Mouse (Mus musculus): Measurements from ENCODE around the gene Gm2001.
A peak's percentile ranks its signal among the peaks of the same experiment; 100 is the strongest.
"Not testable (repeated sequence)": the region's sequence is repeated elsewhere in the genome, so short reads cannot be mapped to it uniquely, and the experiment has no call there.

Gm2001 gene

GRCm38 (mm10) chr12:87842239-87842638 is at the start of gene Gm2001:
TSS of gene Gm2001 (minus strand) at chr12:87842339.
- not testable (repeated sequence) for DNase-seq

- not testable (repeated sequence) for DNase-seq
These were observed 31.6 kb upstream of the Gm2001 start, which contains the start of gene Gm2016 for GRCm38 (mm10) chr12:87873772-87874171. TSS of gene Gm2016 (plus strand) at chr12:87874072.

- not testable (repeated sequence) for DNase-seq
These were observed 21.9 kb upstream of the Gm2001 start for GRCm38 (mm10) chr12:87864048-87864447.

GRCm38 (mm10) chr12:87863638-87864037 is 21.5 kb upstream of the Gm2001 start:
- peak in 1 of 2 experiments; percentile 30 for DNase-seq

GRCm38 (mm10) chr12:87861740-87862692 is 19.9 kb upstream of the Gm2001 start:
- peak; percentile 8 to 44 for DNase-seq

GRCm38 (mm10) chr12:87856067-87856466 is 13.9 kb upstream of the Gm2001 start:
- not testable (repeated sequence) for DNase-seq

GRCm38 (mm10) chr12:87850657-87851056 is 8.5 kb upstream of the Gm2001 start:
- DNase-seq, result not testable (repeated sequence)

- not testable (repeated sequence) for DNase-seq
These were observed 25.9 kb downstream of the Gm2001 start, which contains the start of gene BB287469 for GRCm38 (mm10) chr12:87816277-87816676. TSS of gene BB287469 (plus strand) at chr12:87816577.

GRCm38 (mm10) chr12:87797971-87798370 is 44.2 kb downstream of the Gm2001 start:
- DNase-seq, result not testable (repeated sequence)

GRCm38 (mm10) chr12:87795212-87795611 is 46.9 kb downstream of the Gm2001 start, which contains the start of gene Gm21936:
TSS of gene Gm21936 (plus strand) at chr12:87795512.
- not testable (repeated sequence) for DNase-seq

All from kidney, postnatal 25 days (tissue).